Mouse (Mus musculus): ENCODE data around the gene Xab2.
"Not testable (repeated sequence)": the region's sequence is repeated elsewhere in the genome, so short reads cannot be mapped to it uniquely, and the experiment has no call there.

The Xab2 gene

DNA sequence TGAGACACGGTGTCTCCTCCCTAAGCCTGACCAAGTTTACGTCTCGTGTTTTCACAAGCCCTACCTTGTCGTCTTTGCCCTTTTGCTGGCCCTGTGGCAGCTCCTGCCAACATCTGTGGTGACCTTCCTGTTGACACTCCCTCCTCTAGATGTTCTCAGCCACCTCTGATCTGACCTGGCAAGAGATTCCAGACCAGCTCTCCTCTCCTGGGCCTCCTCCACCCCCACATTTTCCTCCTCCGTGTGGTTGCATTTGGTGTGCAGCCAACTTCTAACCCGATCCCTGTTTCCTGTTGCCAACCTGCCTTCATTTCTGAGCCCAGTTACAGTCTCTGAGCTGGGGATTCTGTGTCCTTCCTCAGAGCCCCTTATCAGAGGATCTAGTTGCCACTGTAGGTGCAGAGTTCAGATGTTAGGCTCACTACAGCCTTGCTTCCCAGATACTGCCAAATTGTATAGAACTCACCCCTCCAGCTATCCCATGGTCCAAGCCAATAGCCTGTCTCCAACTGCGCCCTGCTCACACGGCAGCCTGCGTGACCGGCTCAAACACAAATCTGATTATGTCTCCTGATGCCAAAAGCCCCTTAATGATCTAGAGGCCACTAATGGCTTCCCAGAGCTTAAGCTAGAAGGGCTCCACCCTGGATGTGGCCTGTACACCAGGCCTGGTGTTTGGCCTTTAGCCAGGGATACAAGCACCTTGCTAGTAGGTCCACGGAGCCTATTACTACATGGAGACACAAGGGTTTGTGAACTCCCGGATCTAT is 11.9 kb downstream of the Xab2 start:
- DNase-seq (ENCODE audit: low spot score) = no peak

DNA sequence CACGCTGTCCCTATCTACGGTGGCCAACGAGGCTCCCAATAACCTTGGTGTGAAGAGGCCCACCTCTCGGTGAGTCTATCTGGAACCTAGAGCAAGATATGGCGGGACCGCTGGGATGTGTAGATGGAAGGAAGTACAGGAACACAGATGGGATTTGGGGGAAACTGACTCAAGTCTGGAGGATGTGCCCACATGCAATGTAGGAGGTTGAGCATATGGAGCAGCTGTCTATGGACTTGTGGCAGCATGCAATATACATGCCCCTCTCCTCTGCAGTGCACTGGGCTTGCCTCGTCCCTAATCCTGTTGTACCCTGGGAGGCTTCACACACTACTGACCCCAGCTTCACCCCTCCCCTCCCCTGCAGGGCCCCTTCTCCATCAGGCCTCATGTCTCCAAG is 13.3 kb downstream of the Xab2 start:
- DNase-seq (ENCODE audit: low spot score) = no peak

DNA sequence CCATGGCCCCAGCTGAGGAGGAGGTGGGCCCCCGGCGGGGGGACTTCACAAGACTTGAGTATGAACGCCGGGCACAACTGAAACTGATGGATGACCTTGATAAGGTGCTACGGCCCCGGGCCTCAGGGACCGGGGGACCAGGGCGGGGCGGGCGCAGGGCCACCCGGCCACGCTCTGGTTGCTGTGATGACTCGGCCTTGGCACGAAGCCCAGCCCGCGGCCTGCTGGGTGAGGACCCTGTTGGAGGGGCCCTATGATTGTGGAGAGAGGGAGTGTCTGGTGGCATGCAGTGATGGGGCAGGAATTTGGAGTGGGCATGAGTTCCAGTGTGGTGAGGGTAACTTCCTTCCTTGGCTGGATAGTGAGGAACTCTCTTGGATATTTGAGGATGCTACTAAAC is 14.5 kb downstream of the Xab2 start:
- DNase-seq (ENCODE audit: low spot score) = no peak

DNA sequence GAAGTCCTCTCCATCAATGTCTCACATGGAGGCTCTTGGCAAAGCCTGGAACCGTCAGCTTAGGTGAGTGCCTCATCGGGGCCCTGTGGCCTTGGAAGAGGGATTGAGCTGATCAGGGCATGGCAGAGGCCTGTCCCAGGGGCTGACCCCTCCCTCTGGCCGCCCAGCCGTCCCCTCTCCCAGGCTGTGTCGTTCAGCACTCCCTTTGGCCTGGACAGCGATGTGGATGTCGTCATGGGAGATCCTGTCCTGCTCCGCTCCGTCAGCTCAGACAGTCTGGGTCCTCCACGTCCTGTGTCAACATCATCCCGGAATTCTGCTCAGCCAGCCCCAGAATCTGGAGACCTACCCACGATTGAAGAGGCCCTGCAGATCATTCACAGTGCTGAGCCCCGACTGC is 17.7 kb downstream of the Xab2 start:
- no peak for DNase-seq (ENCODE audit: low spot score)

DNA sequence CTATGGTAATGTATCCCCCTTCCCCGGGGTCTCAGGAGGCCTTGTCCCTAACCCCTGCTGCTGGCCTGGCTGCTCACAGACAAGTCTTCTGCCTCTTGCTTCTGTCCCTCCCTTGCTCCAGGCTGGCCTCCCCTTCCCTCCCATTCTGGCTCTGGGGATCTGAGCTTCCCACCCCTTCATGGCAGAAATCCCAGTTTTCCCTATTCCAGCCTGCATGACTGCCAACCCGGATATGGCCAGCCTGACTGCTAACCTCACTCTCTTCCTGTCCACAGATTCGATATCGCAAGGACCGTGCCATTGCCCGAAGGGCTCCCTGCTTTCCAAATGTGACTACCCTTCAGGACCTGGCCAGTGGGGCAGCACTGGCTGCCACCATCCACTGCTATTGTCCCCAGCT is 20.7 kb downstream of the Xab2 start:
- DNase-seq (ENCODE audit: low spot score) = no peak

DNA sequence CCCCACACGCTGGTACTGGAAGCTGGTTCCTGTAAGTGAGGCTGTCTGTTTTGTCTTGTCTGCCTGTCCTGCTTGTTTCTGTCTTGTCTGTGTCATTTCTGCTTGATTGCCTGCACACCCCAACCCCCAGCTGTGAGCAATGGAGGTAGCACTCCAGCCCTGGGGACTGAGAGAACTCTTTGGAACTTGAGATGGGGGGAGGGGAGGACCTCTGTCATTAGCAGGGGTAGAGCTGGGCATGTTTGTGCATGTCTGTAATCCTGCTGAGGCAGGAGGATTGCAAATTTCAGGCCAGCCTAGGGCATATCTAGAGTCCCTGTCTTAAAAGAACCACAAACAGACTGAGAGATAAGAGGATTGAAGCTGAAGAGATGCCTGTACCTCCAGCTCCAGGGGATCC is 21.9 kb downstream of the Xab2 start:
- no peak for DNase-seq (ENCODE audit: low spot score)

DNA sequence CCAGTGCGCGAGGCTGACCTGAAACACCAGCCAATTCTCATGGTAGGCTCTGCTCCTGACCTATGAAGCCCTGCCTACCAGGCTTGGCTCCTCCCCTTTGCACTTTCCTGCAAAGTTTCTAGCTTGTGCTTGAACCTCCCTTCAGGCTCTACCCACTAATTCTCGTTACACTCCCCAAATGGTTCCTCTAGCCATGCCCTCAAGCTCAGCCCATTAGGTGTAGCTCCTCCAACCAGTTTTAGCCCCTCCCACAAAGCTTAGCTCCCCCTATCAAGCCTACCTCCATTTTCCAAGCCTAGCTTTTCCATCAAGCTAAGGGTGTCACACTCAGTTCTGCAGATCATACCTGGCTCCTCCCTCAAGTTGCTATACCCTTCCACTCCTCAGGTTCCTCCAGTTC is 23.1 kb downstream of the Xab2 start:
- no peak for DNase-seq (ENCODE audit: low spot score)

DNA sequence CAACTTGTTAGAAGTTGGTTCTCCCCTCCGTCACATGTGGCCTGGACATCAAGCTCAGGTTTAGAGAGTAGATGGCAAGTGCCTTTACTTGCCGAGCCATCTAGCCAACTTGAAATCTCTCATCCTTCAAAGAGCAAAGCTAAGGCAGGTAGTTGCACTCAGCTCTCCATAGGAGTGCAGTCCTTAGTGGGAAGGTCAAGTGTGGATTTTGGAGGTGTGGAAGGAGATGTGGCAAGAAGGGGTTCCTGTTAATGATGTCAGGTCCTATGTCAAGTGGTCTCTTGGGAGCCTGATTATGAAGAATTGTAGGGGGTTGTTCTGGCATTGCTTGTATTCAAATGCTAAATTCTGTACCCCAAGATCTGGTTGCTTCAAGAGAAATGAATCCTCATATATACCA is 26.6 kb downstream of the Xab2 start:
- DNase-seq (ENCODE audit: low spot score) = no peak

DNA sequence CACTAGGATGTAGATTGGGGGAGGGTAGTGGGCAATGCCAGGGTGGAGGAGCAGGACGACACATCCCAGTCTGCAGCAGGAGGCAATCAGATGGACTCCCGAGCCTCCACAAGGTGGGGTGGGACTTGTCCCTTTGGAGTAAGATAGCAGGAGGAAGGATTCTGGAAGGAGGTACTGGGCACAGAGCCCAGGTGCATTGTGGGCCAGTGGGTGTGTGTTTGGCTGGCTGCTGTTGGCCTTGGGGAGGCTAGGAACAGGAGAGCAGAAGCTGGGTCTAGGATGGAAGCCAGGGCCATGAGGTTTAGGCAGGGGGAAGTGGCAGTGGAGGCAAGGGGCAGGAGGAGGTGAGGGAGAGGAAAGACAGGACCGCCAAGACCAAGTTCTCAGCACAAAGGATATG is 27.6 kb downstream of the Xab2 start:
- no peak for DNase-seq (ENCODE audit: low spot score)

DNA sequence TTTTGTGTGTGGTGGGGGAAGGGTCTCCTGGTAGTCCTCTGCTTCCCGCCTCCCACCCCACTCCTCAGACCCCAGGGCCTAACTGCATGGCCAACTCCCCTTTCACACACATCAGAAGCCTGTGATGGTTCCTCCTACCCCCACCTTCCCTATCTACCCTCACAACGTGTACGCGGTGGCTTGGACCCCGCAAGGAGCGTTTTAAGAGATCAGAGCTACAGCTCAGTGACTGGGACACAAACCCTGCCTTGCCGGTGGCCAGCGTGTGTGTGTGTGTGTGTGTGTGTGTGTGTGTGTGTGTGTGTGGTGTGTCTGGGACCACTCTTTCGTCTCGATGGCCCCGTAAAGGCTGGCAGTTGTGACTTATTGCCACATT is 32.9 kb downstream of the Xab2 start:
- no peak for DNase-seq (ENCODE audit: low spot score)

DNA sequence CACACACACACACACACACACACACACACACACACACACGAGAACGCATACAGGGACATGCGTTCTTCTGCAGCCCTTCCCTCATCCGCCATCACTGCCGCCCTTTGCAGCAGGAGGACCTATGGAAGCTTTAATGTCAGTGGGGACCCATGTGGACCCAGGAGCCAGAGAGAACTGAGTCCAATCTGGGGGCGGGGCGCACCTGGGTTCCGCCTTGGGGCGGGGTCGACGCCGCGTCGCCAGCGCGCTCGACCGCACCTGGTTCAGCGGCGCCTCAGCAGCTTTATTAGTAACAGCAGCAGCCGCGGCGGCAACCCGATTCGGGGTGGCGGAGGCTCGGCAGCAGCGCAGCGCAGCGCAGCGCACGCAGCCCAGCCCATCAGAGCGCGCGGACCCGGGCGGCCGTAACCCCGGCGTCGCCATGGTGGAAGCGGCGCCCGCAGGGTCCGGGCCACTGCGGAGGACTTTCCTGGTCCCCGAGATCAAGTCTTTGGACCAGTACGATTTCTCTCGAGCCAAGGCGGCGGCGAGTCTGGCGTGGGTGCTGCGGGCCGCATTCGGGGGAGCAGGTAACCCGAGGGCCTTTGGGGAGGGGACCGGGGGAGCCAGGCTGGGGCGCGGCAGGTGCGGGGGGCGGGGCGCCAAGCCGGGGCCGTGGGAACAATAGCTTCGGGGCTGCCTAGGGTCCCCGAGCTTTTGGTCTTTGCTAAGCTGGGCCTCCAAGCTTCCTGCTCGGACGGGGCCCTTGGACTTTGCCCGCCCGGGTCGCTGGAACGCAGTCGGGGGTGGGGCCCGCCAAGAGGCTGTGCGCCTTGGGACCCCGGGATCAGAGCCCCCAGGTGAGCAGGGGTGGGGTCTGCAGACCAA is 33.5 kb downstream of the Xab2 start:
- DNase-seq (ENCODE audit: low spot score) = no peak

DNA sequence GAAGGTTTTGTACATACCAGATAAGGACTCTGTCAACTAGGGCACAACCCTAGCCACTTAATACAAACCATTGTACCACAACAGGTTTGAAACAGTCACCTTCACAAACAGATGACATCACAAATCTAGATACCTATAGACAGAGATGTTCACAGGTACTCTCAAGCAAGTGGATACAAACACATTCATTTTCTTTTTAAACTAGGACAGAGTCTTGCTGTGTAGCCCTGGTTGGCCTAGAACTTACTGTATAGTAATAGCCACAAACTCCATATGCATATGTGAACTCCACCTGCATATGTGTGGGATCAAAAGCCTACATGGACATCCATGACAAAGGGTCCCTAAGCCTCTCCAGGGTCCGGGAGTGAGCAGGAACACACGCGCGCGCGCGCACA is 34.1 kb downstream of the Xab2 start, which contains the start of gene Camsap3:
Camsap3 (plus strand) TSS at position 301 of the 398 bp plus-strand sequence.
- no peak for DNase-seq (ENCODE audit: low spot score)

DNA sequence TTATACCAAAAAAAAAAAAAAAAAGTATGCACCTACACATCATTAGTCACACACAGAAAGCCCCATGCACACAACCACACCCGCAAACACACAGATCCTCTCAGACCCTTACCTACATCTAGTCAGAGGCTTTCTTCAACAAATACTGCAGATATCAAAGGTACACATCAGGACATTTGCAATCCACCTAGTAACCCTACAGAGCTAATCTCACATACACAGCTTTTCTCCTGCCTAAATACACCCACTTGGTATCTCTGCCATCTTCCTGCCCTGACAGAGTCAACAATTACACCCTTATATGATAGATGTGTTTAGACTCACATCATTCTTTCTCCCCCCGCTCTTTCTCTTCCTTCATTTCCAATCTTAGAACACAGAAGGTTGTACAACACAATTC is 34.7 kb downstream of the Xab2 start:
- DNase-seq (ENCODE audit: low spot score) = no peak

DNA sequence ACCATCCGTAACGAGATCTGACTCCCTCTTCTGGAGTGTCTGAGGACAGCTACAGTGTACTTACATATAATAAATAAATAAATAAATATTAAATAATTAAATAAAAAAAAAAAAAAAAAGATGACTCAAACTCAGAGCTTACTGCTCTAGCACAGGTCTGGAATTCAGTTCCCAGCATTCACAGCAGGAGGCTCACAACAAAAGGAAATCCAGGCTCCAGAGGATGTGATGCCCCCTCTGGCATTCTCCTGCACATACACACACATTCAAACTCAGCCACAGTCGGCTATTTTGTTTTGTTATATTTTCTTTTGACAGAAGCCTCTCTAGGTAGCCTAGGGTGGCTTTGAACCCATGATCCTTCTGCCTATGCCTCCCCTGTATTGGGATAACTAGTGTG is 39.2 kb downstream of the Xab2 start:
- not testable (repeated sequence) for DNase-seq (ENCODE audit: low spot score)

DNA sequence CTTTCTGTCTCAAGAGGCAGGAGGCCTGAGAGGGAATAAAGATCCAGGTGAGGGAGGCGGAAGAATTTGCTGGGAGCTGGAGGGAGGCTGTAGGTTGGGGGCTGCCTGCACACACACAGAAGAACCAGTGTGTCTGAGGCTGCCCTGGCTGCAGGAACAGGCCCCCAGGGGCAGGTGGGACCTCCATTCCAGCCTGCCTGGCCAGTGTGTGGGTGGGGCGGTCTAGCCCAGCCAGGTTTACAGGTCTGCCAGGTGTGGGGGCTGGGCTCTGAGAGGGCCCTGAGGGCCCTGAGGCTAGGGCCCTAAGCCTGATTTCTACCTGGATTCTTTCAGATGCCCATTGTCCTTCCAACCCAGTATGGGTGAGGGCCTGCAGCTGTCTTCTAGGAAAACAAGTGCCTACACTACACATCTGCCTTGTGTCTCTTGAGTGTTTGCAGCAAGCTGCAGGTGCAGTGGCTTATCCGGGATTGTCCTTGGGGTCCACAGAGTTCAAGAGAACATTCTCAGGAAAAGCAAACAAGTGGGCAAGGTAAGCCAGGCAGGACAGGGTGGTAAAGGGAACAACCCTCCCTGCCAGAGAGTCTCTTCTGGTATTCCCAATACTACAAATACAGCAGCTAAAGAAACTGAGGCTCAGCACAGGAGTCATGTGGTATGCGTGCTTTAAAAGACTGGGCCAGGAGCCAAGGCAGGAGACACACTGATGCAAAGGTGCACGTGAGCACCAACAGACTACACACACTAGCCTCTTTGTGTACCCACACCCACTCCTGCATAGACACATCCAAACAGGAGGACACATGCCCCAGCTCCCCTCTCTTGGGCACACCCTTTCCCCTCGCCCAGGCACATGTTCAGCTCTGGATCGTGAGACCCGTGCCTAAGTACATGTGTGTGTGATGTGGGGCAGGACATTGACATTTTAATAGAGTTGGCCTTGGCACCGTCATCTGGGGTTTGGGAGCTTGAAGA is 41.4 kb downstream of the Xab2 start:
- DNase-seq (ENCODE audit: low spot score) = no peak

DNA sequence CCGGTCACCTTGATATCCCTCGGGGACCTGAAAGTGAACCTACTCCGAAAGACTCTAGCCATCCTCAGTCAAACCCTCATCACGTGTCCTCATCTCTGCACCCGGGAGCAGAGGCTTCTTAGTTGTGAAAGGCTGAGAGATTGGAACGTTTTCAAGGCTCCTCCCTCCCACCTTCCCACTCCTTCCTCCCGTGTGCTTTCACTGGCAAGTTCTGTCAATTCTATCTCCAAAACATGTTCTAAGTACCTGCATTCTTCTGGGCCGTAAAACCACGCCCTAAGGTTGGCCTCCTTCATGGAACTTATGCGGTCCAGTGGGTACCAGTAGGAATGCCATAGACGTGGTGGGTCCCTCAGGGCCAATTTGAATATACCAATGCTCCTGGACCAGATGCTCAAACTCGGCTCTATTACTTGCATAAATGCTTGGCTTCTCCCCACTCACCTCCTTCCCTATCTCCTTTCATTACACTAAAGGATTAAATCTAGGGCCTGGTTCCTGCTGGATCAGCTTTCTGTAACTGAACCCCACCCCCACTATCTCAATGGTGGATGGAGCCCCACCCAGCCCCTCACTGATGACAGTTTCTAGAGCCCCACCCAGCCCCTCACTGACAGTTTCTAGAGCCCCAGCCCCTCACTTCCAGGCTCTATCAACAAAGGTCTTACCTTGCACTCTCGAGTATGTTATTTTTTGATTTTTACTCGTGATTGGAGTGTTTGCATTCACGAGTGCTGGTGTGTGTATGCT is 44.7 kb downstream of the Xab2 start:
- no peak for DNase-seq (ENCODE audit: low spot score)

DNA sequence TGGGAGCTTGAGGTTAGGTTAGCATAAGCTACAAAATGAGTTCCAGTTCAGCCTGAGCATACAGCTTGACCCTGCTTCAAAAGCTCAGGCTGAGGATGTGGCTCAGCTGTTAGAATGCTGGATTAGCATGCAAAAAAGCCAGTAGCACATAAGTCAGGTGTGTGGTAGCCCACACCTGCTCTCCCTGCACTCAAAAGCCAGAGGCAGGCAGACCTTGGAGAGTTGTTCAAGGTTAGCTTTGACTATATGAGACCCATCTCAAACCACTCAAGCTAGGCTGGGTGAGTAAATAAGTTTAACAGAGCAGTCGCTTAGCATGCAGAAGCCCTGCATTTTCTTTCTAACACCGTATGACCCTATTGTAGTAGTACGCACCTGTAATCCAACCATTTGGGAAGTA is 46.6 kb downstream of the Xab2 start:
- DNase-seq (ENCODE audit: low spot score) = no peak

DNA sequence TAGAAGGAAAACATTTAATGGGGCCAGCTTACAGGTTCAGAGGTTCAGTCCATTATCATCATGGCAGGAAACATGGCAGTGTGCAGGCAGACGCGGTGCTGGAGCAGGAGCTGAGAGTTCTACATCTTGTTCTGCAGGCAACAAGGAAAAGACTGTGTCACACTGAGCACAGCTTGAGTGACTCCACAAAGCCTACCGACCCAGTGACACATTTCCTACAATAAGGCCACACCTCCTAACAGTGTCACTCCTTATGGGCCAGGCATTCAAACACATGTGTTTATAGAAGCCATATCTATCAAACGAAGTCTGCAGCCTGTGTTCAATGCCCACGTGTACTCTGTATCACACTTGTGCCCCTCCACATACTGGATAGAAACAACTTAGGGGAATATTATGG is 51.3 kb downstream of the Xab2 start:
- DNase-seq (ENCODE audit: low spot score) = no peak

DNA sequence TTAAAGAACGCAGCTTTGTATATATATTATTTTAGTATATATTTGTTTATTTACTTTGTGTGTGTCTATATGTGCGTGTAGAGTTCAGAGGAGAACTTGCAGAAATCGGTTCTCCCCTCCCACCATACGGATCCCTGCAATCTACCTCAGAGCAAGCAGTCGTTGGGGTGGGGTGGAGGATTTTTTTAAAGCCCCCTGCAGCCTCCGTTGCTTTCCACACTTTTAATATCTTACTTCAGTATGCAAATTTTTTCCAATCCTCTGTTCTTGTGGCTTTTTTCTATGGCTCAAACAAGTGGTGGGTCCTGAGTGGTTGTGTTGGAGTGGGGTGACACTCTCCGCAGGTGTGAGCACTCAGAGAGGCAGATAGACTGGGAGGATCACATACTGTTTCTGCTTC is 52.7 kb downstream of the Xab2 start:
- no peak for DNase-seq (ENCODE audit: low spot score)

DNA sequence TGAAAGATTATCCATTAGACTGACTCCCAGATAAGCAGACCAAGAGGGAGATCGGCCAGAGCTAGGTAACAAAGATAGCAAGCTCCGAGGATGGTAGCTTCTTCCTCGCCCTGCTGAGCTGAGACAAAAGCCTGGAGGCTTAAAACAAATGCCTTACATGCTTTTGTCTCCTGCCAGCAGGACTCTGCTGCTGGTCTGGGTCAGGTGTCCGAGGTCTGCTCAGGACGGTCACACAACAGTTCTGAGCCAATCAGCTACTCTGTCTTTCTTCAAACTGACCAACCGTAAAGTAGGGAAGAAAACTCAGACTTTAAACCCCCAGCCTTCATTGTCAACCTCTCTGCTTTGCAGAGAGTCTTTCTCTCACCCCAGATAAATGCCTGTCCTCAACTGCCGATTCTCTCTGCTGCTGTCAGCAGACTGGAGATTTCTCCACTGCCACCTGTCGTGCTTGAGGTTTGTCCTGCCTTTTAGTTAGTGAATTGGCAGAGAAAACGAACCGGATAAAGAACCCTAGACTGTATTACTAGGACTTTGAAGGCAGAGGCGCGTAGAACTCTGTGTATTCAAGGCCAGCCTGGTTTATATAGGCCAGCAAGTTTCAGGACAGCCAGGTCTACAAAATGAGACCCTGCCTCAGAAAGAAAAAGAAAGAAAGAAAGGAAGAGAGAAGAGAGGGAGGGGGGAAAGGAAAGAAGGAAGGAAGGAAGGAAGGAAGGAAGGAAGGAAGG is 53.3 kb downstream of the Xab2 start, which contains the start of gene C330021F23Rik:
C330021F23Rik (plus strand) TSS at position 350 of the 731 bp plus-strand sequence.
- no peak for DNase-seq (ENCODE audit: low spot score)
